8 mouse cellular contexts compared by ENCODE assay signal in genomic region chr11:3834421-3835098, GRCm38 (mm10). TPM values are rescaled to one million over a fixed set of nuclear protein-coding genes. Genes with fewer than 3 reads are reported as not detected.
DNase-seq lines count a peak whose midpoint lies in the region; ATAC-seq and TF ChIP-seq lines count a peak whose summit lies in the region.

No protein-coding gene starts in this region.

- peak; percentile 81 for TF ChIP-seq CTCF in bone marrow macrophage, adult 2 months (IDR thresholded peaks at IDR 0.05; ENCODE audit: low read depth, low read length)

- H3K9me3 ChIP-seq in hindbrain, embryonic 10.5 days = no peaks in the 10 kb centered on the region
- no peaks in the 10 kb centered on the region for H3K9me3 ChIP-seq in hindbrain, embryonic 13.5 days
- no peaks in the 10 kb centered on the region for H3K9me3 ChIP-seq in heart, embryonic 10.5 days
- no peaks in the 10 kb centered on the region for H3K9me3 ChIP-seq in kidney, embryonic 14.5 days (ENCODE audit: control insufficient read depth, low read length)

- H3K27ac ChIP-seq in hindbrain, embryonic 10.5 days = no peak overlapping the region
- no peak overlapping the region for H3K27ac ChIP-seq in hindbrain, embryonic 13.5 days
- H3K27ac ChIP-seq in bone marrow macrophage, adult 2 months (ENCODE audit: insufficient read depth, low read depth, low read length) = no peak overlapping the region
- no peak overlapping the region for H3K27ac ChIP-seq in heart, embryonic 10.5 days
- no peak overlapping the region for H3K27ac ChIP-seq in kidney, embryonic 14.5 days (ENCODE audit: low read depth, low read length)

- H3K27me3 ChIP-seq in hindbrain, embryonic 10.5 days (ENCODE audit: insufficient read depth, poor library complexity, severe bottlenecking) = 0 out of 2 replicates have a peak, but pooled peaks cover 6% of the 10 kb centered on the region
- 0 out of 2 replicates have a peak, but pooled peaks cover 7% of the 10 kb centered on the region for H3K27me3 ChIP-seq in hindbrain, embryonic 13.5 days
- H3K27me3 ChIP-seq in heart, embryonic 10.5 days (ENCODE audit: insufficient read depth, poor library complexity, severe bottlenecking) = peaks cover 6% of the 10 kb centered on the region; the same call in 1 of the 2 replicates
- H3K27me3 ChIP-seq in kidney, embryonic 14.5 days (ENCODE audit: control insufficient read depth, insufficient read depth, low read length) = no peaks in the 10 kb centered on the region

- ATAC-seq in hindbrain, embryonic 13.5 days (ENCODE audit: low FRiP score) = no peak
- peak; percentile 52 for ATAC-seq in kidney, embryonic 14.5 days (ENCODE audit: low FRiP score, low TSS enrichment)

- peak overlapping the region; percentile 21; the same call in 1 of the 2 replicates for H3K4me3 ChIP-seq in hindbrain, embryonic 10.5 days
- no peak overlapping the region for H3K4me3 ChIP-seq in hindbrain, embryonic 13.5 days
- H3K4me3 ChIP-seq in bone marrow macrophage, adult 2 months (ENCODE audit: insufficient read depth, low read length) = no peak overlapping the region
- H3K4me3 ChIP-seq in heart, embryonic 10.5 days = peak overlapping the region; percentile 42; the same call in 1 of the 2 replicates
- no peak overlapping the region for H3K4me3 ChIP-seq in kidney, embryonic 14.5 days (ENCODE audit: low read length)

- H3K4me2 ChIP-seq in hindbrain, embryonic 13.5 days = no peak overlapping the region
- peak overlapping the region; percentile 22; the same call in 1 of the 2 replicates for H3K4me2 ChIP-seq in kidney, embryonic 14.5 days (replicated peaks; ENCODE audit: low read depth, low read length)

- no peak overlapping the region for H3K9ac ChIP-seq in hindbrain, embryonic 13.5 days
- no peak overlapping the region for H3K9ac ChIP-seq in kidney, embryonic 14.5 days (ENCODE audit: low read depth, low read length)

- H3K4me1 ChIP-seq in hindbrain, embryonic 10.5 days (replicated peaks) = peaks cover 10% of the 10 kb centered on the region
- H3K4me1 ChIP-seq in hindbrain, embryonic 13.5 days (replicated peaks) = no peaks in the 10 kb centered on the region
- H3K4me1 ChIP-seq in bone marrow macrophage, adult 2 months (ENCODE audit: control insufficient read depth, insufficient read depth, low read length) = no peaks in the 10 kb centered on the region
- H3K4me1 ChIP-seq in heart, embryonic 10.5 days = peaks cover 8% of the 10 kb centered on the region; the same call in 1 of the 2 replicates
- no peaks in the 10 kb centered on the region for H3K4me1 ChIP-seq in kidney, embryonic 14.5 days (ENCODE audit: control insufficient read depth, insufficient read depth, low read length)

- no peak for TF ChIP-seq POLR2A in bone marrow macrophage, adult 2 months (IDR thresholded peaks at IDR 0.05; ENCODE audit: borderline replicate concordance, low read depth, low read length)

- DNase-seq in hindbrain, embryonic 10.5 days (ENCODE audit: low spot score) = peak; percentile 40
- no peak for DNase-seq in heart, embryonic 10.5 days (ENCODE audit: low spot score)
- DNase-seq in lung, postnatal 36 days = peak; percentile 52
- peak; percentile 50 for DNase-seq in thymus, postnatal 14 days
- DNase-seq in Muller cell, postnatal 12 days (ENCODE audit: inconsistent ontology term) = no peak

- 39% methylated on average over 13 of the region's 13 CpGs for WGBS in hindbrain, embryonic 10.5 days
- 49% methylated on average over 13 of the region's 13 CpGs for WGBS in hindbrain, embryonic 13.5 days
- 46% methylated on average over 13 of the region's 13 CpGs for WGBS in heart, embryonic 10.5 days
- WGBS in kidney, embryonic 14.5 days = 54% methylated on average over 13 of the region's 13 CpGs

- no peaks in the 10 kb centered on the region for H3K36me3 ChIP-seq in hindbrain, embryonic 10.5 days
- H3K36me3 ChIP-seq in hindbrain, embryonic 13.5 days = no peaks in the 10 kb centered on the region
- no peaks in the 10 kb centered on the region for H3K36me3 ChIP-seq in heart, embryonic 10.5 days
- no peaks in the 10 kb centered on the region for H3K36me3 ChIP-seq in kidney, embryonic 14.5 days (ENCODE audit: control insufficient read depth, insufficient read depth, low read length)

RNA-seq across cellular contexts. Expression of gene Osbp2, which starts 29.1 kb away (rescaled TPM):
- 1.0 and 2.5 TPM in 2 replicates for polyA plus RNA-seq in hindbrain, embryonic 10.5 days (2016; fragmentation: Nextera tagmentation; extraction: Ambion mirVana)
- polyA plus RNA-seq in hindbrain, embryonic 13.5 days (2015; fragmentation: Nextera tagmentation; extraction: Ambion mirVana) = 14.5 and 17.4 TPM in 2 replicates
- 0.59 and 0.87 TPM in 2 replicates for polyA plus RNA-seq in bone marrow macrophage, adult 2 months (2012; ENCODE audit: insufficient read depth, insufficient read length, missing spikeins)
- polyA plus RNA-seq in heart, embryonic 10.5 days (2016; fragmentation: Nextera tagmentation; extraction: Ambion mirVana) = 0.11 and 0.29 TPM in 2 replicates
- 0.46 and 0.81 TPM in 2 replicates for polyA plus RNA-seq in kidney, embryonic 14.5 days (2014; fragmentation: Nextera tagmentation; extraction: Ambion mirVana)

Comparison
In these comparisons a context has a peak if more than half of its experiments do, and no peak if none do; other contexts are left out.
1. H3K4me3 ChIP-seq: peak in hindbrain, embryonic 10.5 days (single experiment) and heart, embryonic 10.5 days (single experiment); none in hindbrain, embryonic 13.5 days (single experiment), bone marrow macrophage, adult 2 months (single experiment) and kidney, embryonic 14.5 days (single experiment).
2. DNase-seq: peak in hindbrain, embryonic 10.5 days (single experiment), lung, postnatal 36 days (single experiment) and thymus, postnatal 14 days (single experiment); none in heart, embryonic 10.5 days (single experiment) and Muller cell, postnatal 12 days (single experiment).